Mouse (Mus musculus) heart, embryonic 14.5 days (tissue): ENCODE results near the gene Ccr5. TPM values are rescaled to one million over a fixed set of nuclear protein-coding genes. Genes with fewer than 3 reads are reported as not detected.

Experiments
- ATAC-seq: fragments of 200-750 bp; cut with Nextera tagmentation; 2 replicates; pipeline ENCODE4 v1.8.0; 2017; ENCODE audit warnings: low read depth, moderate TSS enrichment; ENCODE audit not compliant: insufficient number of reproducible peaks, insufficient read depth, low FRiP score
- H3K27ac ChIP-seq, 2 experiments: fragments of 200-500 bp in 1 of 2; fragments of 300-500 bp in 1 of 2; sonication (generic) in 1 of 2; replicated peaks in 1 of 2; 2 replicates each; pipeline ENCODE4 v1.5.1; 2012 to 2014; ENCODE audit warnings: low read depth in 2 of 2, low read length in 2 of 2, control low read depth in 1 of 2, mild to moderate bottlenecking in 1 of 2, mixed read lengths in 1 of 2; ENCODE audit not compliant: control insufficient read depth in 1 of 2, insufficient read depth in 1 of 2
- H3K27me3 ChIP-seq: fragments of 300-500 bp; sonication (generic); 2 replicates; pipeline ENCODE4 v1.6.1; 2014; ENCODE audit warnings: mild to moderate bottlenecking, low read length, control low read depth; ENCODE audit not compliant: control insufficient read depth, insufficient read depth
- H3K36me3 ChIP-seq: fragments of 300-500 bp; sonication (generic); 2 replicates; pipeline ENCODE4 v1.6.1; 2014; ENCODE audit warnings: mild to moderate bottlenecking, control low read depth, low read length, mixed read lengths; ENCODE audit not compliant: control insufficient read depth, insufficient read depth
- H3K4me1 ChIP-seq, 2 experiments: fragments of 200-500 bp in 1 of 2; fragments of 300-500 bp in 1 of 2; sonication (generic) in 1 of 2; 2 replicates each; pipeline ENCODE4 v1.6.1; 2012 to 2014; ENCODE audit warnings: low read length in 2 of 2, control low read depth in 1 of 2, mixed read lengths in 1 of 2; ENCODE audit not compliant: control insufficient read depth in 2 of 2, insufficient read depth in 2 of 2
- H3K4me2 ChIP-seq: fragments of 300-500 bp; sonication (generic); 2 replicates; pipeline ENCODE4 v1.6.1; 2014; ENCODE audit warnings: mild to moderate bottlenecking, low read length
- H3K4me3 ChIP-seq, 2 experiments: fragments of 200-500 bp in 1 of 2; fragments of 300-500 bp in 1 of 2; sonication (generic) in 1 of 2; 2 replicates each; pipeline ENCODE4 v1.5.1; 2012 to 2014; ENCODE audit warnings: low read length in 2 of 2, mild to moderate bottlenecking in 2 of 2, control low read depth in 1 of 2, low read depth in 1 of 2, moderate library complexity in 1 of 2; ENCODE audit not compliant: control insufficient read depth in 1 of 2, insufficient read depth in 1 of 2
- H3K9ac ChIP-seq: fragments of 300-500 bp; sonication (generic); 2 replicates; pipeline ENCODE4 v1.6.1; 2014; ENCODE audit warnings: mild to moderate bottlenecking, low read length
- H3K9me3 ChIP-seq: fragments of 300-500 bp; sonication (generic); 2 replicates; pipeline ENCODE4 v1.6.1; 2016; ENCODE audit warnings: low read length, control low read depth; ENCODE audit not compliant: control insufficient read depth
- WGBS: fragments of 180-500 bp; shearing (Covaris S2); extraction: QIAGEN DNeasy Blood & Tissue Kit; methylation state at CpG from one replicate; pipeline ENCODE4 v1.1.7; 2014; 5-methylcytosine and 5-hydroxymethylcytosine counted together
- polyA plus RNA-seq: library from polyadenylated mRNA; unstranded; fragments of >200 nt; fragmentation: Nextera tagmentation; extraction: Ambion mirVana; gene quantifications from 2 replicates; pipeline ENCODE4 v1.2.1, GENCODE M21; 2014

Ccr5 gene
- polyA plus RNA-seq, 1 experiment from 2014 or later: 0.61 TPM

DNA sequence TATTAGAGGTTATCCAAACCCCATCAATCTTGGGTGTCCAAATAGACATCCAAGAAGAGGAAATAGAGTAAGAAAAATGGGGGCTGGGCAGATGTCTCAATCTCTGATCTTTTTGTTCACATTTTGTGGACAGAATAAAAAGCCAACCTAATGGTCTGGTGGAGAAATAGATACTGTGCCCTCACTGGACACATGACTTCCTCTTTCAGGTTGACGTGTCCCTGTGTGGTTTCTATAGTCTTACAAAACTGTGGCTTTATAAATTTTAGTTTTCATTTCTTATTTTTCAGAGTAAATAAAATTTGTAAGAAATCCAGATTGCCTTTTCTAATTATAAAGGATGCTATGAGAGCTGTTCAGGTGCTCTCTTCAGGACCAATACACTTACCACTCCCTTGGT is 22.3 kb downstream of the Ccr5 start:
- Histone ChIP-seq H3K4me3 (no peak overlapping the region), H3K9me3 (no peaks in the 10 kb centered on the region), H3K27me3 (no peaks in the 10 kb centered on the region), H3K4me1 (no peaks in the 10 kb centered on the region), H3K27ac (no peak overlapping the region), H3K4me2 (no peak overlapping the region), H3K9ac (no peak overlapping the region), H3K36me3 (no peaks in the 10 kb centered on the region)
- no peak for ATAC-seq
- WGBS: 78% methylated on average over 1 of the region's 1 CpGs

DNA sequence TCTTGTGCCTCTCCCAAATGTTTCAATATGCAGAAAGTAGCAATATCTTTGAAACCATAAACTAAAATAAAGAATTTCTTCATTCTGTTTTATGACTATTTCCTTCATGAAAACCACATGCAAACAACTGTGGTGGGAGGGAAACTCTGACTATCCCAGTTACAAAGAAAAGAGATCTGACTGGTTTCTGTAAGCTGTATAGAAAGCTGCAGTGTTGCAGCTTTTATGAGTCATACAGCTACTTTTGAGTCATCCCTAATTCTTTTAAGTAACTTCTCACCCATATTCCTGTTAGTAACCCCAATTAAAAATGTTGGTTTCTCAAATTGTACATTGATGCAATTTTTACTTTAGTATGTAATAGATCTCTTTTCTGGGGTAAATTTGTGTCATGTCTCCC is 25.0 kb downstream of the Ccr5 start:
- Histone ChIP-seq H3K9ac (no peak overlapping the region), H3K27me3 (no peaks in the 10 kb centered on the region), H3K4me2 (no peak overlapping the region), H3K9me3 (no peaks in the 10 kb centered on the region), H3K36me3 (no peaks in the 10 kb centered on the region), H3K4me1 (no peaks in the 10 kb centered on the region), H3K27ac (no peak overlapping the region), H3K4me3 (no peak overlapping the region)
- ATAC-seq: no peak

Other genes starting within 250 kb of the Ccr5 start
- gene Ccr1, start 152.9 kb upstream of the Ccr5 start, polyA plus RNA-seq: 1.9 and 2.2 TPM in 2 replicates
- not detected in 2 replicates for gene Ccr1l1, start 143.1 kb upstream of the Ccr5 start, polyA plus RNA-seq
- 0.05 TPM in 1 of 2 replicates, not detected in the other for gene Ccr3, start 99.6 kb upstream of the Ccr5 start, polyA plus RNA-seq
- 1.9 and 2.7 TPM in 2 replicates for gene Ccr2, start 19.6 kb upstream of the Ccr5 start, polyA plus RNA-seq
- gene 2010315B03Rik, start 191.2 kb downstream of the Ccr5 start, polyA plus RNA-seq: 8.5 and 9.5 TPM in 2 replicates